Mouse (Mus musculus): ENCODE measurements around the gene Vmn1r163.
"Not testable (repeated sequence)": the region's sequence is repeated elsewhere in the genome, so short reads cannot be mapped to it uniquely, and the experiment has no call there.

Gene Vmn1r163

DNA sequence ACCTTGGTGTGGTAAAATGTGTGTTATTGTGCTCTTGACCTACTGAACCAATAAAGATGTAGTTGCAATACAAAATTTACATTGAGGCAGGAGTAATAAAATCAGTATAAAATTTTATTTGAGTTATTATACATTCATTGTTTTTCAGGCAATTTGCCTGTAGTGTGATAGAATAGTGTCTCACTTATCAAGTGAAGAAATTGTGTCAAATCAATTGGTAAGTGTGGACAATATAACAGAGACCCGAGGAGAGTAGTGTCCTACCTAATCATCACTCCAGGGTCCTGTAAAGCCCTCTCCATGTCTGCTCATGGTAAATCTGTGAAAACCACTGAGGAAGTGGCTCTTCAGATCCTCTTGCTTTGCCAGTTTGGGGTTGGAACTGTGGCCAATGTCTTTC, at the start of gene Vmn1r163:
TSS of gene Vmn1r163 (plus strand) at position 301 of the 400 bp plus-strand sequence.
- not testable (repeated sequence) for DNase-seq (ENCODE audit: extremely low spot score, low spot score)

DNA sequence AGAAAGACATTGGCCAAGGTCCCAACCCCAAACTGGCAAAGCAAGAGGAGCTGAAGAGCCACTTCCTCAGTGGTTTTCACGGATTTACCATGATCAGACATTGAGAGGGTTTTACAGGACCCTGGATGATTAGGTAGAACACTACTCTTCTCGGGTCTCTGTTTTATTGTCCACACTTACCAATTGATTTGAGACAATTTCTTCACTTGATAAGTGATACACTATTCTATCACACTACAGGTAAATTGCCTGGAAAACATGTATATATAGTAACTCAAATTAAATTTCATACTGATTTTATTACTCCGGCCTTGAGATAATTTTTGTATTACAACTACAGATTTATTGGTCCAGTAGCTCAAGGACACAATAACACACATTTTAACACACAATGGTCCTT, 35.5 kb upstream of the Vmn1r163 start, which contains the start of gene Gm4216:
TSS of gene Gm4216 (minus strand) at position 101 of the 400 bp plus-strand sequence.
- DNase-seq (ENCODE audit: extremely low spot score, low spot score) = not testable (repeated sequence)

DNA sequence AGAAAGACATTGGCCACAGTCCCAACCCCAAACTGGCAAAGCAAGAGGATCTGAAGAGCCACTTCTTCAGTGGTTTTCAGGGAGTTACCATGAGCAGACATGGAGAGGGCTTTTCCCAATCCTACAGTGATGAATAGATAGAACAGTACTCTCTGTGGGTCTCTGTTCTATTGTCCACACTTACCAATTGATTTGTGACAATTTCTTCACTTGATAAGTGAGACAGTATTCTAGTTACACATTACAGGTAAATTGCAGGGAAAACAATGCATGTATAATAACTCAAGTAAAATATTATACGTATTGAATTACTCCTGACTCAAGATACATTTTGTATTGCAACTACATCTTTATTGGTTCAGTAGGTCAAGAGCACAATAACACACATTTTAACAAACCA, 12.0 kb downstream of the Vmn1r163 start, which contains the start of gene Gm8720:
TSS of gene Gm8720 (minus strand) at position 101 of the 400 bp plus-strand sequence.
- DNase-seq (ENCODE audit: extremely low spot score, low spot score) = not testable (repeated sequence)
